Mouse (Mus musculus) brain, embryonic 14.5 days (tissue): ENCODE measurements around the gene Fam187b.

Experiments used
- CTCF ChIP-seq: fragments of 200-500 bp; IDR thresholded peaks from 2 replicates; pipeline ENCODE4 v1.5.1; 2012; ENCODE audit warnings: inconsistent platforms, mild to moderate bottlenecking, moderate library complexity, borderline replicate concordance; ENCODE audit not compliant: insufficient read depth, insufficient read length; ENCODE audit errors: extremely low read depth
- POLR2A ChIP-seq: fragments of 200-500 bp; IDR thresholded peaks from 2 replicates; pipeline ENCODE4 v1.6.1; 2012; ENCODE audit warnings: mild to moderate bottlenecking, inconsistent platforms, borderline replicate concordance; ENCODE audit not compliant: poor library complexity, insufficient read depth, insufficient read length, severe bottlenecking; ENCODE audit errors: extremely low read depth

- no peak for TF ChIP-seq CTCF
- TF ChIP-seq POLR2A, result no peak
Observed at GRCm38 (mm10) chr7:30924071-30924470, 49.5 kb upstream of the Fam187b start.
